Mouse (Mus musculus) thymus, adult 18-20 months (tissue): ENCODE measurements around the gene Rab20.
"Not testable (repeated sequence)": the region's sequence is repeated elsewhere in the genome, so short reads cannot be mapped to it uniquely, and the experiment has no call there.

Experiments
- DNase-seq, 2 experiments: peaks; one replicate each; pipeline ENCODE4 v3.0.0; 2022; ENCODE audit warnings: mixed read lengths in 2 of 2

Rab20 gene

DNA sequence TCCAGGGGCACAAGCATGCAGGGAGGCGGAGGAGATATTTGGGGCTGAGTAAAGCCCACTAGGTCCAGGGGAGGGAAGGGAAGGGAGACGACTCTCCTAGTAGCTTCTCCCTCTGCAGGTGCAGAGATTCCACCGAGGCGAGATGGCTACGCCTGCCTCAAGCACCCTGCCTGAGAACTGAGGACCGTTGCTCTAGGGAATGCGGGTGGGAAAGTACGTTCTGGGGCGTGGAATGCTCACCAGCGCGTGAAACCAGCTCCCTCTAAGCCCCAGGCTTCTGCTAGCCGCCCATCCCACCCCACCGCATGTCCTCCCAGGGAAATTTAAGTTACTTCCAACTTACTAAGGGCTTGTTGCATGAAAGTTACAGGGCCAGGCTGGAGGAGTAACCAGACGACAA is 1.1 kb upstream of the Rab20 start:
- DNase-seq = no peak

DNA sequence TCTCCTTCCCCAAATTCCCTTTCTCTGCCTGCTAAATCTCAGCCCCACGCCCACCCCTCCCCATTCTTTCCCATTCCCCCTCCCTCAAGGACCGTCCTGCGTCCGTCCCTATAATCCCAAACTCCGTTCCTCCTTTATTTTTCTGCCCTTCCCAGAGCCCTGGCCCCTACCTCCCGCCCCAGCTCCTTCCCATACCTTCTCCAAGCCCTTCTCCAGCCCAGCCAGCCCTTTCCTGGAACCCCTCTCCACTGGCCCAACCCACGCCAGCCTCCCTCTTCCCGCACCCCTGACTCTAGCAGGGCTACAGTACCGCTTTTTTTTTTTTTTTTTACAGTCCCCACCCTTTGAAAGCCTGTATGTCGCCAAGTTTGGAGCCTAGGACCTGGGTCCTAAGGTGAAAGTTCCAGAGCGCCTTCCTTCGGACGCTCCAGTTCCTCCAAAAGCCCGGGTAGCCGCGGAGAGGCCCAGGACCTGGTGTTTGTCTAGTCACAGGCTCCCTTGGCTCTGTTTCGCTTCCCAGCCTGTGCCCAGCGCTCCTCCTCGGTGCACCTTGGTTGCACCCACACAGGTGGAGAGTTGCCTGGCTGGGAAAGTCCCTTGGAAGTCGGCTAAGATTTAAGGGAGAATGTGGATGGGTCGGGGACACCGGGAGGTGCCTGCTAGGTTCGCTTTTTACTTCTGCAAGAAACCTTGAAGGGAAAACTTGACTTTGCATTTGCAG is 457 bp upstream of the Rab20 start:
- no peak for DNase-seq

DNA sequence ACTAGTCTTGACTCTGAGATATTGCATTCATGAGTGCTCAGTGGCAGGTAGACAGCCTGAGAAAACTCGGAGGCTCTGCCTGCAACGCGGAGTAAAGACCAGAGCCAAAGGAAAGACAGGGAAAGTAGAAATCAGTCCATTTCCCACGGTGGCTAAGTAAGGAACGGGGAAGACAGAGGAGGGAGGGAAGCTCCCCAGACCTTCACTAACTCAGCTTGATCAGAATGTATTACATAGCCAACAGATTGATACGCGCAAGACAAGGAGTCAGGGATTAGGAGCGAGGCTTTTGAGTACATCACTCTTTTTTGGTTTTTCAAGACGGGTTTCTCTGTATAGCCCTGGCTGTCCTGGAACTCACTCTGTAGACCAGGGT is 1.3 kb downstream of the Rab20 start:
- no peak for DNase-seq

GRCm38 (mm10) chr8:11476338-11477177 is 2.0 kb downstream of the Rab20 start:
- DNase-seq = no peak

GRCm38 (mm10) chr8:11475876-11476275 is 2.6 kb downstream of the Rab20 start:
- DNase-seq = no peak

GRCm38 (mm10) chr8:11475397-11475796 is 3.1 kb downstream of the Rab20 start:
- no peak for DNase-seq

- DNase-seq = no peak
Observed at GRCm38 (mm10) chr8:11473072-11473471, 5.4 kb downstream of the Rab20 start.

DNA sequence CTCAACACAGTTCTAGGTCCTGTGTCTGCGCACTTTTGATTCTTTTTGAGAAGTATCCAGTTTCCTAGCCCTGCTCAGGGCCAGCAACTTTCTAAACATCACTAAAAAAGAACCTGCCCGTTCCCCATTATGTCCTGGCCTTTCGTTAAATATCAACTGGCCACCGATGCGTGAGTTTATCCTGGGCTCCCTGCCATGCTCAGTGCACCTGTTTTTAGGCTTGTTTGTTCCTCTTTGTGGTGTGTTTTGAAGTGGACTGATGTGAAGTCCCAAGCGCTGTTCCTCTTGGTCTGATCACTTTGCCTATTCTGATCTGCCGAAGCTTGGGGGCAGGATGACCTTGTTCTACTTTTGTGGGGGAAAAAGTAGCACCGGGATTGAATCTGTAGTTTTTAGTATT is 7.2 kb downstream of the Rab20 start:
- no peak for DNase-seq

GRCm38 (mm10) chr8:11470694-11471093 is 7.8 kb downstream of the Rab20 start:
- no peak for DNase-seq

DNA sequence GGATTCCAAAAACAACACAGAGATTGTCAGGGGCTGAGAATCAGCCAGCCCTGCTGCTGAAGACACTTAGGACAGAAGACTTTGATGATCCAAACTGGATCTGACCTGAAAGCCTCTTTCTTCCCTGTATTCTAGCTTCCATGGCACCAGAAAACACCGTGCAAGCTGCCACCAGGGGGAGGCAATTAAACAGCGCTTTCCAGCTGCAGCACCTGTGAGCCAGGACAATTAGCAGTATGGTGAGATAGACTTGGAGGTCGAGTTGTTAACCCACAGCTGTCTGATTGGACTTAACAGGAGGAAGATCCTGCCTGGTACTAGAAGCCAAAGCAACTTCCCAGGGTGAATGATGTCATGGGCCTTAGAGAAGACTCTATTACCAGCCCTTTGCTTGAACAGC is 9.4 kb downstream of the Rab20 start:
- no peak for DNase-seq

DNA sequence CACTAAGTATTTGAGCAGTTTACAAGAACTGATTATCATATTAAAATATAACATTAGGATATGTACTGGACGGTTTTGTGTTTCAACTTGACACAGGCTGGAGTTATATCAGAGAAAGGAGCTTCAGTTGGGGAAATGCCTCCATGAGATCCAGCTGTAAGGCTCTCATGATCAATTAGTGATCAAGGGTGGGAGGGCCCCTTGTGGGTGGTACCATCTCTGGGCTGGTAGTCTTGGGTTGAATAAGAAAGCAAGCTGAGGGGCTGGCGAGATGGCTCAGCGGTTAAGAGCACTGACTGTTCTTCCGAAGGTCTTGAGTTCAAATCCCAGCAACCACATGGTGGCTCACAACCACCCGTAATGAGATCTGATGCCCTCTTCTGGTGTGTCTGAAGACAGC is 12.0 kb downstream of the Rab20 start:
- not testable (repeated sequence) for DNase-seq

DNA sequence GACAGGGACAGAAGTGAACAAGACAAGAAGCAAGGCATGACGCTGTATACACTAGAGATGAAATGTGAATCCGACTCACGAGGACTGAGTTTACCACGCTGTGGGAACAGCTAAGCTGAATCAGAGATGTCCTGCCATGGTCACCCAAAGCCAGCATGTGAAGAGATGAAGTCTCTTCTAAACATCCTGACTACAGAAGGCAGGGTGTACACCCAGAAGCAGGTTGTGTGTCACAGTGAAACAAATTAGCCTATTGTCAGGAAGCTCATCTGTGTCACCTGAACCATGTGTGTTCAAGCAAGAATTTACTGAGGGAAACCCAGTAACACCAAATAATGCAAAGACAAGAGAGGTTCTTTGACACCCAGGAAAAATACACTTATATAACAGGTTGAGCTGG is 12.9 kb downstream of the Rab20 start:
- DNase-seq = no peak

GRCm38 (mm10) chr8:11464707-11464964 is 13.9 kb downstream of the Rab20 start:
- DNase-seq = no peak

- no peak for DNase-seq
Observed at GRCm38 (mm10) chr8:11463889-11464706, 14.4 kb downstream of the Rab20 start.

- DNase-seq = no peak
Observed at GRCm38 (mm10) chr8:11463541-11463888, 15.0 kb downstream of the Rab20 start.

DNA sequence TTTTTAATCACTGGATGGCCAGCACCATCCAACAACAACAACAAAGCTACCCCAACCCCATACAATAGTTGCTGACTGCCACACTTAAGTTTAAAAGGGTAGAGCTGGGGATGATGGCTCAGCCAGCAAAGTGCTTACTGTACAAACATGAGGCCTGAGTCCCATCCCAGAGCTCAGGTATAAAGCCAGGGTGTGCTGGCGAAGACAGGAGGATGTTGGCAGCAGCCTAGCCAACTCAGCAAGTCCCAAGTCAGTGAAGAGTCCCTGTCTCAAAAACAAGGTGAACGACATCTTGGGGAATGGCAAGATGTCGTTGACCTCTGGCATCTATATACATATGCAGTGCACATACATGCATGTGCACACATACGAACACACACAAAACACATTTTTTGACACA is 15.9 kb downstream of the Rab20 start:
- no peak for DNase-seq

DNA sequence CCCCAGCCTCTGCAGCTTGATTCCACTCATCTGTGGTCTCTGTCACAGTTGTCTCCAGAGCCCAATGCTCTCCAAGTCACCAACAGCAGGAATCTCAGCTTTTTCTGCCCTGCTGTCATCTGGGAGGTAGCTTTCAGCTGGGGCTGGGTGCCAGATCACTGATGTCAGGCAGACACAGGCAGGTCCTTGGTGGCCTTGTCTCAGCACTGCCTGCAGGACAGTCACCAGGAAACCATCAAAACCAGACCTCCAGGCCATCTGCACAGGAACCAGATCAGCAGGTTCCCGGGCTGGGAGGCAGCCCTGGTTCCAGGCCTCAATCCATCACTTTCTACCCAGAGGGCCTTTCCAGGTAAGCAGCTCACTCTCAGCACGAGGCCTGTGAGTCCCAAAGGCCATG is 16.7 kb downstream of the Rab20 start:
- DNase-seq = no peak

- no peak for DNase-seq
Observed at GRCm38 (mm10) chr8:11460934-11461333, 17.6 kb downstream of the Rab20 start.

DNA sequence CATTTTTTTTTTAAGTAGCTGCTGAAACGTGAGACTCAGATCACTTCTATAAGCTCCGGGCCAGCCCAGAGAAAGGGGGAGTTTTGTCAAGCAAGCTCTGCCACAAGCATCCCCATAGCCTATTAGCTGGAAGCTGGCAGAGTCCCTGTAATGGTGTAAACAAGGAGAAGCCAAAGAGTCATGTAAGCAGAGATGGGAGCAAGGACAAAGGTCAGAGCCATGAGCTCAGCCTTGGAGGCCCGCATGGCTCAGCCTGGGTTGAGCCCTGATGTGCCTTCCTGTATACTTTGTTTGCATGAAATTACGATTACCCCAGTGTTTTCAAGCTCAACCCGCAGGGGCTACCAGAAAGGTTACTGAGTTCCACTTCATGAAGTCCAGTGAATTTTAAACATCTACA is 19.5 kb downstream of the Rab20 start:
- DNase-seq = no peak

- no peak for DNase-seq
Observed at GRCm38 (mm10) chr8:11457981-11458836, 20.3 kb downstream of the Rab20 start.

- DNase-seq = no peak
Observed at GRCm38 (mm10) chr8:11457278-11457677, 21.2 kb downstream of the Rab20 start.

- no peak for DNase-seq
Observed at GRCm38 (mm10) chr8:11454228-11454627, 24.3 kb downstream of the Rab20 start.

DNA sequence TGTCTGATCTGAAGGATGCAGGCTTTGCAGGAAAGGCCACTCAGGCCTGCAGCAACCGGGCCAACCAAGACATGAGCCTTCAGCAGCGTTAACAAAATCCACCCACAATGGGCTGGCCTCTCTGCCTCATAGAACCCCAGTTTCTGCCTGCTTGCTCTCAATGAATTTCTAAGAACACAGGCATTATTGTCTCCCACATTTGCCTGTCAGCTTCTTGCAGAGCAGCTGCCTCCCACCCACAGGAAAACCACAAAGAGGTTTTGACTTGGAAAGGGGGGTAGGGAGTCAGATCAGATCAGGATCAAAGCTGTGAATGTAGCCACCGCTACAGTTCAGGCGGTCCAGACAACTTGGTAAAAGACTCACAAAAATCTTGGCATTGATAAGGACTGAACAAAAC is 25.5 kb downstream of the Rab20 start:
- no peak for DNase-seq
